Mouse (Mus musculus) cerebellum, adult 18-20 months (tissue): ENCODE measurements around the gene Cstf1.

Experiments used
- DNase-seq, 2 experiments: peaks; one replicate each; pipeline ENCODE4 v3.0.0; 2021

Cstf1 gene

DNA sequence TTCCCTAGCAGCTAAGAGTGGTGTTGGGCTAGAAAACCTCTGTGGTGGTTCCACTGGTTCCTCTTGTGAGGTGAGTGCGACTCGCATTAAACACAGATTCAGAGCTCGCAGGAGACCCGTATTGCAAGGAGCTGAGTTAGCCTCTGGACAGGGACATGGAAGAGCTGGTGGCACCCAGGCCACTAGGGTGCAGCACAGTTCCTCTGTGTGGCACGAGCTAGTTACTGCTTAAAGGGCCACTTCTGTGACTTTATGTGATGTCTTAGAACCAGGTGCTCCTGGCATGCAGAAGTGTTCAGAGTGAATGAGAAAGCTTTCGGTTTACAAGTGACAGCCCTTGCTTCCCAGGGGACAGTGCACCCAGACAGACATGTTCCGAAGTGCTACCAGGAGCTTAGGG is 7.9 kb downstream of the Cstf1 start:
- no peak for DNase-seq

- no peak for DNase-seq
Observed at GRCm38 (mm10) chr2:172380513-172380912, 10.0 kb downstream of the Cstf1 start.

DNA sequence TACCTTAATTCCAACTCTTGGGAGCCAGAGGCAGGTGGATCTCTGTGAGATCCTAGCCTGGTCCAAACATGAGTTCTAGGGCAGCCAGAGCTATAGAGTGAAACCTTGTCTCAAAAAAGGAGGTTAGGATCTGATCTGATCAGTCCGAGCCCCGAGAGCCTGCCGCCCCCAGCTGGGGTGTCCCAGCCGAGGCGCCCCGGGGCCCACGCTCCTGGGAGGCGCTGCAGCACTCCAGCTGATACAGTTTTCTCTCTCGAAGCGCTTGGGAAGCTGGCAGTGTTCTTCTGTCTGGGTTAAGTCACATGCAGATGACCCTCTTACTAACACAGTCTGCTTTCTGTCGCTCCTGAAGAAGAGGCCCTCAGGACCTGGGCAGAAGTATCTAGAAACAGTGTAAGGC is 10.9 kb downstream of the Cstf1 start:
- no peak for DNase-seq

DNA sequence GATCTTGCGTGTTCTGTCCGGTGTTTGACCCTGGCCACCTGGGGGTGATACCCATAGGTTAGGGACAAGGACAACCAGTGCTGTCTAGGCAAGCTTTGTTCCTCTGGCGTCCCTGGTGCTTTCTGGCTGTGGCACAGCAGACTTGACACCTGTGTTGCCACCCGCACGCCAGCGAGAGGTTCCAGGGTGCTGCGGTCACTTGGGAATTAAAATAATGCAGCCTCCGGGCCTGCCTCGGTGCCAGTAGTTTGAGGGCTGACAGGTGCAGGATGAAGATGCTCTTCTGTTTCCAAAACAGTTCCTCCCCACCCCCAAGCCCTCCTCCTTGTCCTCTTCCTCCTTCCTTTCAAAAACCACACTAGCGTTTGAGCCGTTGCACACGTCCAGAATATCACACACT is 11.4 kb downstream of the Cstf1 start:
- DNase-seq = no peak

GRCm38 (mm10) chr2:172384715-172385114 is 14.2 kb downstream of the Cstf1 start:
- DNase-seq = no peak

- DNase-seq = no peak
Observed at GRCm38 (mm10) chr2:172390341-172390740, 19.9 kb downstream of the Cstf1 start.

DNA sequence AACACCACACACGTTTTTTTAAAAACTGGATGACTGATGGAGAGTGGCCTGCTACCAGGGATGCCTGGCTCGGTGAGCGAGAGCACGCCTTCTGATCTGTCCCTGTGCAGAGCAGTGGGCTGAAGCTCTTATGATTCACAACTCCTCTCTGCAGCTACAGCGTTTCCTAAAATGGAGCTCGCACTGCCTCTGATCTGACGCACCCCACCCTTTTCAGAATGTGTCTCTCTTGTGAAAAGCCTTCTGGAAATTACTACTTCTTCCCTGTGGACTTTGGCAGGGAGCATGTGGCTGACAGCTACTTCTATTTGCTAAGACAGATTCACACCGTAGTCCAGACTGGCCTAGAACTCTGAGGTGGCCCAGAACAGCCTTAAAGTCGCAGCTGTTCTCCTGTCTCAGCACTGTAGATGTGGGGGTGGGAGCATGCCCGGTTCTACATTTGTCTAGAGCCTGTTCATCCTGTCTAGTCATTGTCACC is 21.6 kb downstream of the Cstf1 start:
- DNase-seq = no peak

GRCm38 (mm10) chr2:172393391-172394051 is 23.0 kb downstream of the Cstf1 start, which contains the start of gene Cass4:
TSS of gene Cass4 (plus strand) at chr2:172393794.
- DNase-seq = no peak

- DNase-seq = no peak
Observed at GRCm38 (mm10) chr2:172394052-172394392, 23.5 kb downstream of the Cstf1 start.

DNA sequence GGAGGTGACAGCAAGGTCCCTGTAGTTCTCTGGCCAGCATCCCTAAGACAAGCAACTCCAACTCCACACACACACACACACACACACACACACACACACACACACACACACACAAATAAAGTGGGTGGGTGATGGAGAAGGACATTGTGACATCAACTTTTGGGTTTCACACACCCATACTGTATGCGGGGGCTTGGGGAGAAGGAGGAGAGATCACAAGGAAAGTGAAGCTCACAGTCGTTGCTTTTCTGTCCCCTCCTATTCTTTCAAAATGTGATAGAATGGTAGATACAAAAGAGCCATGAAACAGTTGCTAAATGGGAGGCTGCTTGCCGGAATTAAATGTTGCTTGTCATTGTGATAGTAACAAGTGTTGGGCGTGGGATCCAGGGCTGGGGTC is 24.2 kb downstream of the Cstf1 start:
- DNase-seq = no peak

DNA sequence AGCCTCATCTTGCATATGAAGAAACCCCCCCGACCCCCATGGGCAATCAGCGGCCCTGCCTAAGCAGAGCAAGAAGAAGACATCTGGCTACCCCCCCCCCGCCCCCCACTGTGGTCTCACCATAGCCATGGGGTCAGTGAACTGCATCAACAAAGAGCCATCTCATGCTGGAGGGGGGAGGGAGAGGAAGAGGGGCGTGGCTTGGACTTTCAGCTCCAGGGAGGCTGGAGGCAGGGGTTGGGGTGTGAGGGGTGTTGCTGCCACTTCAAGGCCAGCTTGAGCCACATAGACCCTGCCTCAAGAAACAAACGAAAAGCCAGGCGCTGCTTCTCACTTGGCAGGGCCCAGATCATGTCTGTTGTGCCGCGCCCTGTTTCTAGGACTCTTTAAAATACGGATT is 25.5 kb downstream of the Cstf1 start:
- no peak for DNase-seq

DNA sequence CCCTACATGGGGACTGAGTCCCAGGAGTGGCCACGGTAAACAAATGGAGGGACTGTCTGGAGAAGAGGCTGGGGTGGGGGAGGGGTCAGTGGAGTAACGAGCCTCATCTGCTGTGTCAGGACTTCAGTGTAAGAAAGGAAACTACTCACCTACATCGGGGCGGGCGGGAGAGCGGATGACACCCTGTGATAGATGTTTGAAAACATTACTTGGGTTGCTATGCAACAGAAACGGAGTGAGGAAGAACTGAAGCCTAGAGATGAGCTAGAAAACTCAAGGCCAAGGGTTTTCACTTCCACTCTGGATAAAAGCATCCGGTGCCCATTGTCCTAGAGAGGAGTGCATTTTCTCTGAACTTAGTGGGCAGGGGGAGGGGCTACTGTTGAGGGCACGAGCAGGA is 29.4 kb downstream of the Cstf1 start:
- DNase-seq = no peak

GRCm38 (mm10) chr2:172401116-172401825 is 30.8 kb downstream of the Cstf1 start:
- DNase-seq = no peak

GRCm38 (mm10) chr2:172404239-172404638 is 33.8 kb downstream of the Cstf1 start:
- DNase-seq = no peak

DNA sequence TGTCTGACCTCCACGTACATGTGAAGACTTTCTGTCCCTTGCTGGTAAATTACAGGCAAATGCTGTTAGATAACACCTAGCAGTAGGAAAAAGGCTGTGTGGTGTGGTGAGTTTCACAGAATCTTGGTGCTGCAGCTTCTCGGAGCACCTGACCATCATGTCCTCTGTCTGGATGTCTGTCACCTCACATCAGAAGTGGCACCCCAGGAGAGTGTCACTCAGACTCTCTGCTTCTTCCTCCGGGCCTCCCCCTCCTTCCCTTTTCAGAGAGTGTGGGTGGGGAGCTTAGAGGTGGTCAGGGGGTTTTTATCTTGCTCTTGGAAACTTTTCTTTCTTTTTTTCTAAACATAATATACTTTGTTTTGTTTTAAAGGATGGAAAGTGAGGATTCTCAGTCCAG is 34.5 kb downstream of the Cstf1 start:
- DNase-seq = no peak

- DNase-seq = no peak
Observed at GRCm38 (mm10) chr2:172406173-172406572, 35.7 kb downstream of the Cstf1 start.

GRCm38 (mm10) chr2:172407499-172407898 is 37.0 kb downstream of the Cstf1 start:
- DNase-seq = no peak

DNA sequence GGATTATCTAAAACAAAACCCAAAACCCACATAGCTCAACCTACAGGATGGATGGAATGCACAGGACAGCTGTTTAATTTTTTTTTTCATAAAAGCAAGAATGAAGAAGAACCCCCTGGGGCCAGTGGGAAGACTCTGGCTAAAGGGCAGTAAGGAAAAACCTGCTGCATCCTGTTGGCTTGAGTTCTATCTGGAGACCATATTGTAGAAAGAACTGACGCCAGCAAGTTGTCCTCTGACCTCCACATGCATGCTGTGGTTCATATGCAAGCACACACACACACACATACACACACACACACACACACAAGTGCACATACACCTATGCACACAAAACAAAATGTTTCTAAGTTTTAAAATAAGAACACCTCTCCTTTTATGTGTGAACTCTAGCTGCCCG is 40.2 kb downstream of the Cstf1 start:
- no peak for DNase-seq

DNA sequence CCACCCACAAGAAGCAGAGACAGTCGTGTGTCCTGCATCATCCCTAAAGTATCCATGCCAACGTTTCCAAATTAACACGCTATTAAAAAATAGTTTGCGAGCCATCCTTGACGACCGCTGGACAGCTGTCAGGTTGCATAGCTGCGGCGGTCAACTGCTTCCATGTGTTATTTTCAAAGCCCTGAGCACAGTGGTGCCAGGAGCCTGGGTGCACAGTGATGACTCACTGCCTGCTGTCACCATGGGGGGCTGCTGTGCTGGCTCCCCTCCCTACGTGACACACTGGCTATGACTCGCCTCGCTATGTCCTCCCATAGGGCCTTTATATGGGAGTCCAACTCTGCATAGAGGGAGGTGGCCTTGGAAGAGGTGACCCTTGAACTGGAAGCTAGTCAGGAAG is 40.6 kb downstream of the Cstf1 start:
- DNase-seq = no peak

DNA sequence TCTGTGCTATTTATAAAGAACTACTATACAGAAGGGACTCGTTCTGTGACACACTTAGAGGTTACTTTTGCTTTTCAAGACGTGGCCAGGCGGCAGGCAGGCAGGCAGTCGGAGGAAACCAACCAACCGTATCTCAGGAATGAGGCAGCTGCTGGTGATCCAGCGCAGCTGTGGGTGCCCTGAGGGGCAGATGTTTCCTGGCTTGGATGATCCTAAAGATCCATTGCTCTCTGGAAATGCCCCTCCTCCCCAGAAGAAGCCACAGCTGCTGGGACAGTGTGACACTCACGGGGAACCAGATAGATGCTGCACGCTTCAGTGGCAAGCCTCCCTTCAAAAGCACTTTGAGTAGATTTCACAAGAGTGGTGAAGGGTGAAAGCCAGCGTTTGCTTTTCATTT is 42.0 kb downstream of the Cstf1 start:
- no peak for DNase-seq

DNA sequence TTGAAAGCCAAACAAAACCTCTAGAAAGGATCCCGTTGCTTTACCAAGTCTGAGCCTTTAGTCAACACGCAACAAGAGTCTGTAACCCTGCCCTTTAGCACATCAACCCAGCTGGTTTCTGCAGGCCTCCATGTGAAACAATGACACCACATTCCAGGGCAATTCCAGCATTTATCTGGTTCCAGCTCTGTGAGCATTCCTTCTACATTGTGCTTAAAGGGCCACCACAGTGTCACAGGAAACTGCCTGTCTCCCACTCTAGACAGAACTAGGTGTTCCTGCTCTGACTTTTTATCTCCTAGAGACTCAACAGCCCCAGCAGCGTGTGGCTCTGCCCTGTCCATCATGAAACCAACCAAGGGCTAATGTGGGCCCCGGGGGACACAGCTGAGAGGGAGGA is 42.8 kb downstream of the Cstf1 start:
- no peak for DNase-seq

DNA sequence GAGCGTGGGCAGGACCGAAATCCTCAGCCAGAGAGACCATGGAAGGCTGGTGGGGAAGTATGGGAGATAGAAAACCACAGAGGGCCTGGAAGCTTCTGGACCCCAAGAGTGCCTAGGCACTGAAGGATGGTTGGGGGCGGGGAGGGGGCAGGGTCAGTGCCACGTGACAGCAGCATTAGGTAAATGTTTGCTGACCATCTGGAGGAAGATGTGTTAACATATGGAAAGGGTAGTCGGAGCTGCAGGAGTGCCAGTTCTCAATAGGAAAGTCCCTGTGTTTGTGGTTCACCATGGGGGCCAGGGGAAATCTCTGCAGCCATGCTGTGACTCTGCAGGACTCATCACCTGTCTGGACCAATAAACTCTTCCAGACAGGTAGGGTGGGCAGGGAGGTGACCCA is 43.4 kb downstream of the Cstf1 start:
- no peak for DNase-seq

GRCm38 (mm10) chr2:172416218-172416617 is 45.7 kb downstream of the Cstf1 start:
- no peak for DNase-seq

DNA sequence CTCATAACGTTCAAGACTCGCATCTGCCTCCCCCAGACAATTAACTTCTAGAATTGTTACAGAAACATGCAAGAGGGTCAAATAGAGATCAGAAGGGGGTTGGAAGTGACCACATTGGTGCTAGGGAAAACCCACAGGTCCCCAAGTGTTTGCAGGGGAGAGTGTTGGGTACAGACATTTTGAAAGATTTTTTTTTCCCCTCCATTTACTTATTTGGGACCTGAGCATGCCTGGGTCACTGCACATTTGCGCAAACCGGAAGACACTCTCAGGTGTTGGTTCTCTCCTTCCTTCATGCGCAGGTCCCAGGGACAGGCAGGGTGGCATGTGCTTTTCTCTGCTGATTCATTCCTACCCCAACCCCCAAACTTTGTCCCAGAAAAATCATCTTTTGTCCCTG is 46.4 kb downstream of the Cstf1 start:
- no peak for DNase-seq

DNA sequence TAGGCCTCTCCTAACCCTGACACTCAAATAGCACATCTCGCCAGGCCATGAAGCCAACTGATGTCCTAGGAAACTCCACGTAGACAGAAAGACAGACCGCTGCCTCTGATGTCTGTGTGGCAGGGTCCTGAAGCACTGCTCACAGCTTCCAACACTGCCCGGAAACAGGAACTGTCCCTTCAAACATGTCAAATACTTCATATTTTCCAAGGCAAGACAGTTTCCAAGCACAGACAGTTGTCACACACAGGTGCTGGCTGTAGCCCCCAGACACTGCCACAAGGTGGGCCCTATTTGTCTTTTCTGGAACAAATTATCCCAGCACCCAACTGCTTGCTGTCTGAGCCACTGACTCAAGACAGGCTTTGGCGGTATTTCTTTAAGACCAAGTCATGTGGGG is 47.7 kb downstream of the Cstf1 start:
- no peak for DNase-seq
